Mouse (Mus musculus) telencephalon, adult 2 months (tissue): ENCODE results near the gene Mcmbp.

Experiments
- DNase-seq: peaks from one replicate; pipeline ENCODE4 v3.0.0-alpha.2; 2011; ENCODE audit warnings: low read depth, low spot score

The Mcmbp gene

GRCm38 (mm10) chr7:128740334-128740733 lies at the start of gene Mcmbp:
Gene Mcmbp, minus strand, starts transcription at chr7:128740495.
- DNase-seq = peak; percentile 87

DNA sequence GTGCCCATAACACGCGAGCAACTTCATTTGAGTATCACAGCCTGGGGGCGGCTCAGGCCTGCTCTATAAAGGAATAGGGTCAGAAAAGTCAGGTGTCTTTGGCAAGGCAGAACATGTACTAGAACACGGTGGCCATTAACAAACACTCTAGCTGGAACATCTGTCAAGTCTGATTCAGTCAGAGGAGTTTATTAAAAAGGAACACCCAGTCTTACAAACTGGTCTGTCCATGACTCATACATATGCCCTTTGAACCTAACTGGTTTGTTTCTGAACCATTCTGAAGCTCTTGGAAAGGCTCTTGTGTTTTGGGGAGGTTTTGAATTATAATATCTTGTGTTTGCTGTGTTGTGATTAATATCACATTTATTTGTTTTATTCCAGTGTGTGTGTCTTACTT lies 49.8 kb upstream of the Mcmbp start:
- DNase-seq = no peak

- DNase-seq = no peak
Measured at GRCm38 (mm10) chr7:128781846-128782245, 41.6 kb upstream of the Mcmbp start.

GRCm38 (mm10) chr7:128779305-128779704 lies 39.0 kb upstream of the Mcmbp start:
- peak; percentile 49 for DNase-seq

GRCm38 (mm10) chr7:128777201-128777600 lies 36.9 kb upstream of the Mcmbp start:
- DNase-seq = no peak

GRCm38 (mm10) chr7:128766696-128767095 lies 26.4 kb upstream of the Mcmbp start:
- DNase-seq = no peak

- no peak for DNase-seq
Measured at GRCm38 (mm10) chr7:128758948-128759347, 18.7 kb upstream of the Mcmbp start.

DNA sequence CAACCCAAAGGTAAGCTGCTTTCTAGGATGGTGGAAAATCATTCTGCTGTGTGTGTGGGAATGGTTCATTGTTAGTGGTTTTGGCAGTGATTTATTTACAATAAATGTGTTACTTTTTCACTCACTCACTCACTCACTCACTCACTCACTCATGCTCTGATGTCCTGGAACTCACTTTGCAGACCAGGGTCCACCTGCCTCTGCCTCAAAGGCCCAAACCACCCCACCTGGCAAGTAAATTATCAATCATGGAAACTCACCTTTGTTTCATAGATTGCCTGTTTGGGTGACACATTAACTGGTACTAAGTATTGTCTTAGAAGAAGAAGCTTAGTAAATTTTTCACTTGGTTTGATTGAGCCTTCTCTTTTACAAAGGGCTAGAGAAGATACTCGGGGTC lies 15.1 kb upstream of the Mcmbp start:
- DNase-seq = no peak

GRCm38 (mm10) chr7:128752012-128752411 lies 11.7 kb upstream of the Mcmbp start:
- no peak for DNase-seq

- no peak for DNase-seq
Measured at GRCm38 (mm10) chr7:128750296-128750695, 10.0 kb upstream of the Mcmbp start.

DNA sequence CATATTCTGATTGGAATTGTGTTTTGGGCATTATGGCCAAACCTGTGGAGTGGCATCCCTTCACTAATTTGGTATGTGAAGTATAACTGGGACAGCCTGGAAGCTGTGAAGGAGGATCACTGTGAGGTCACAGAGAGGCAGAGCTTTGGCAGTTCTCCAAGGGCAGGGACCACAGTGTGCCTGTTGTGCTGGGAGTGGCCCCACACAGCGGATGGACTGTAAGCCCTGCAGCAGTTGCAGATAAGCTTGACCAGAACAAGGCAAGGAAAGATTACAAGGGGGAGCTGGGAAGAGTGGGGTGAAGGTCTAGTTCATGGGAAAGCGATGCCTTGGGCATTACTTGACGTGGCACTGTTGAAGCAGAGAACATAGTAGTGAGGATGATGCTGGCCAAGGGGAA lies 8.5 kb upstream of the Mcmbp start:
- DNase-seq = no peak

DNA sequence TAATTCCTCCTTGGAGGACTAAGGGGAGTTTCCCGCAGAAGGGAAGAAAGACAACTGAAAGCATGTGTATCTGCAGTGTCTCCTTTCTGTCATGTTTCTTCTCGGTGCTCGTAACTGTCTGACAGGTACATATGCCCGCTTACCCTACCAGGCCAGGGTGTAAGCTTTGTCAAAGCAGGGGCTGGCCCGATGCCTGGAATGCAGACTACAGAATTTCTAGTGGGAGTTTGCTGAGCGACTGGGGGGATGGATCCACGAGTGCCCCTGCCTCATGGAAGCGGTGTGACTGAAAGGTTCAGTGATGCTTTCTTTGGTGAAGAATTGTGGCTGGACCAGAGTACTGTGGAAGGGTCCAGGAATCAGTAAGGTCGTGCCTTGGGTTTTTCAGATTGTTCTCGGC lies 5.9 kb upstream of the Mcmbp start:
- DNase-seq = no peak

- peak; percentile 98 for DNase-seq
Measured at GRCm38 (mm10) chr7:128744684-128745485, 4.6 kb upstream of the Mcmbp start, which contains the start of gene Sec23ip. Gene Sec23ip, plus strand, starts transcription at chr7:128744943.

DNA sequence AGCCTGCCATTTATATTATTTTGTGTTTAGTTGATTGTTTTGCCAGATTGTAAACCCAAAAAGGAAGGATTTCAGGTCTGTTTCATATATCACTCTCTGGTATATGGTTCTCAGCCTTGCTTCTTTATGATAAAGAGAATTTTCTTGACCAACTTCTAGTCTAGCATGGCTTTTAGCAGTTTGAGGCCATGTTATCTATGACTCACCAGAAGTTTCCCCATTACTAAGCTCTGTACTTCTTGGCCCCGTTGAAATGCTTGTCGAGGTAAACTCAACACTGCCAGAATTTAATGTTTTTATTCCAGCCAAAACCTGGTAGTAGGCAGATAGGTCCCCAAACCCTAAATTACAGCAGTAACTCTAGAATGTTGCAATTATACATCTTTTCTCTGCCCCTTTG lies 3.6 kb upstream of the Mcmbp start:
- DNase-seq = no peak

GRCm38 (mm10) chr7:128739462-128740277 lies 625 bp downstream of the Mcmbp start:
- no peak for DNase-seq

DNA sequence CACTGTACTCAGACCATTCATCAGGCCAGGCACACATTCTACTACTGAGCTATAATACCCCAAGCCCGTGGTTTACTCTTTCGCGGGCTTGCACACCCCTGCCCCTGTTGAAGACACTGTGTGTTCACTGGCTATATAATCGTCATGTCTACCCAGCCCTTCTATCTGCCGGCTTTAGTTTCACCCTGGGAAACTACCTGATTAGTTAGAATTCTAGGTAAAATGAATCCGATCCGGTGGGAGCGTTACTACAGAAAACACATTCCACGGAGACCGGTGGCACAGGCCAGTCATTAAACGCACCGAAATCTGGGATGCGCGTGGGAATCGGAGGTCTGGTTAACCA lies 1.2 kb downstream of the Mcmbp start:
- DNase-seq = no peak

DNA sequence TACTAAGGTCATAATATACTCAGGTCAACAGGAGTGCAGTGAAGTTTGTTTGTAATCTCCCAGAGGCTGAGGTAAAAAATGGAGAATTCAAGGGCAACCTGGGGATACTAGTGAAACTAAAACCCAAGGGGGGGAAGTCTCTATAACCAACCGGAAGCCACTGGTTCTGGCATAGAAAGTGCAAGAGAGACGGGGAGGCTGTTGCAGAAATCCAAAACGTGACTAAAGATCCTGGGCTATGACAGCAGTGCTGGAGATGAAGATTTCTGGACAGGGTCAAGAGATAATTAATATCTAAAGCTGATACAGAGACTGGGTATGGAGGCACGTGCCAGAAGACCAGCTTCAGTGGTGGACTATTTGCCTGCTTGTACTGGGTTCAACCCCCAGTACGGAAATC lies 2.3 kb downstream of the Mcmbp start:
- no peak for DNase-seq

- DNase-seq = no peak
Measured at GRCm38 (mm10) chr7:128731585-128731984, 8.7 kb downstream of the Mcmbp start.

DNA sequence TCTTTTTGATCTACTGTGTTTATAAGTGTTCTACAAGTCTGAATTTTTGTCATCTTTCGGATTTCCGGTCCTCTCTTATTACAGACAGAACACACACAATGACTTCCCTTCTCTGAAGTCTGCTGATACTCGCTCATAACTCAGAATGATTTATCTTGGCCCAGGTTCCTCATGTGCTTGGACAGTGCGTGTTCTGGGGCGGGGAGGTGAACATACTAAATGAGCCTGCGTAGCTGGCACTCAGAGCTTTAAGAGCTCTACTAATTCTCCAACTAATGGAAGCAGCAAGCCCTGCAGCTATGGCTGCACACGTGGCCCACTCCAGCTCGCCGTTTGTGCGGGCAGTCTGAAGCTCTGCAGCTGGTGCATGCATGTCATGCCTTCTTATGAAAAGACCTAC lies 11.6 kb downstream of the Mcmbp start:
- DNase-seq = no peak

DNA sequence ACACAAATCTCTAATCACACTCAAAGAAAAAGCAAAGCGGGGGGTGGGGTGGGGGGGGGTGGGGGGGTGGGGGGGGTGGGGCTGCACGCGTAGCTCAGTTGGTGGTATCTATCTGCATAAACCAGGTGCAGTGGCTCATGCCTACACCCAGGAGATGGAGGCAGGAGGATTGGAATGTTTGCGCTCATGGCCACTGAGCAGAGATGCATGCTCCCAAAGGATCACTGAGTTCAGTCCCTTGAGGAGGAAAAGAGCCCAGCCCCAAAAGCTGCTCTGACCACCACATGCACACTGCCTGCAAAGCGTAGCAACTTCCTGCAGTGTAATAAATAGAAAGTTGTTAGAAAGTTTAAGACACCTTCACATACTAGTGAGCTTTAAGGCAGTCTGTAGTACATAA lies 12.6 kb downstream of the Mcmbp start:
- no peak for DNase-seq

DNA sequence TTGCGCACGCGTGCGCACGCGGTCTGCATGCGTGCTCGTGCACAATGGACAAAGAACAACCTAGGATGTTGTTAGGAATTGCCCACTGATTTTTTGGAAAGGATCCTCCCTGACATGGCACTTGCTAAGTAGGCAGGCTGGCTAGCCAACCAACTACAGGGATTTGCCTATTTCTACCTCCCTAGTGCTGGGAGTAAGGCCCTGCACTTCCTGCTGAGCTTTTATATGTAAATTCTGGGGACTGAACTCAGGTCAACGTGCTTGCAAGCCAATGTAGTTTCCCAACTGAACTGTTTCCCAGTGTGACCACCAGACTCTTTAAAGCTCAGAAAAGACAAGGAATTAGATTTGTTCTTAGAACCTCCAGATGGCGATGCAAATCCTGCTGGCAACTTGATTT lies 13.3 kb downstream of the Mcmbp start:
- no peak for DNase-seq

DNA sequence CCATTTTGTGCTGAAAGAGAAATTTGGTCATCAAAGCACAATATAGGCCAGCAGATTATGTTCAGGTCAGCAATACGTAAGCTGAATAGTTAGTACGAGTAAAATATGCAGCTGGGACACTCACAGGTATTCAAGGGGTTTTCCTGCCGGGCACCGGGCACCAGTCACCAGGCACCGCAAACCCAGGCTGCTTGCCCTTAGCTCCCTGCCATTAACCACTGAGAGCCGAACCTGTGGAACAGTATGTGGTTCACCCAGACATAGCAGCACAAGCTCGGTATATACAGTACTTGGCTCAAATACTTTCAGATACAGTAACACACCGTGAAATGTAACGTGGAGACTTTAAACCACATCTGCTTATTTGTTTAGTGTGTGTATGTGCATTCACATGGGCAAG lies 15.1 kb downstream of the Mcmbp start:
- no peak for DNase-seq

- peak; percentile 87 for DNase-seq
Measured at GRCm38 (mm10) chr7:128724761-128725160, 15.5 kb downstream of the Mcmbp start.
